Comparison of ENCODE assay signal across 11 mouse cellular contexts in the genomic region with DNA sequence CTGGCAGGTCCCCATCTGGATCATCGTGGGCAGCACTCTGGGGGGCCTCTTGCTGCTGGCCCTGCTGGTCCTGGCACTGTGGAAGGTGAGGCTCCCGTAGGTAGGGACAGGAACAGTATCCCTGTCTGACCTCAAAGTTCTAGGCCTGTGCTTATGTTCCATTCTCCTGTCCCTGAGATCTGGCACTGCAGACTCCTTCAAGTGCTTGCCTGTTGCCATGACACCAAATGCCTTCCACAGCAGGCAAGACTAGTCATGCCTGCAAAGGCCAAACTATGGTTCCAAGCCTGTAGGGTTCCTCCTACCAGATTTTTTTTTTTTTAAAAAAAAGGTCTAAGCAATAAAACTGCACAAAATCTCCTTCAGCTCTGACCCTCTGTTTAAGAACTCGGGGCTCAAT. TPM values are rescaled to one million over a fixed set of nuclear protein-coding genes. Genes with fewer than 3 reads are reported as not detected.
DNase-seq lines count a peak whose midpoint lies in the region; ATAC-seq lines count a peak whose summit lies in the region.
"Had no signal": no experiment of that assay in that cellular context is flagged by ENCODE, and none has a peak within 500 bp of the region (broad histone marks: within the 10 kb centered on the region; RNA-seq: fewer than 3 reads in every experiment).

No protein-coding gene starts in this region.

- WGBS in forebrain, embryonic 14.5 days = 72% methylated on average over 3 of the region's 3 CpGs
- 77% methylated on average over 3 of the region's 3 CpGs for WGBS in forebrain, embryonic 10.5 days

- no peak overlapping the region for H3K4me2 ChIP-seq in forebrain, embryonic 14.5 days (ENCODE audit: low read length)
- H3K4me2 ChIP-seq: embryonic facial prominence, embryonic 13.5 days; heart, embryonic 13.5 days; liver, embryonic 15.5 days had no signal

- no peak overlapping the region for H3K9ac ChIP-seq in forebrain, embryonic 14.5 days (ENCODE audit: low read length)
- H3K9ac ChIP-seq: embryonic facial prominence, embryonic 13.5 days; heart, embryonic 13.5 days; liver, embryonic 15.5 days had no signal

- no peaks in the 10 kb centered on the region for H3K27me3 ChIP-seq in forebrain, embryonic 14.5 days (replicated peaks; ENCODE audit: control insufficient read depth, insufficient read depth, low read length)
- no peaks in the 10 kb centered on the region for H3K27me3 ChIP-seq in forebrain, embryonic 10.5 days (ENCODE audit: poor library complexity, severe bottlenecking)
- H3K27me3 ChIP-seq: embryonic facial prominence, embryonic 13.5 days; heart, embryonic 13.5 days; liver, embryonic 15.5 days had no signal

- no peaks in the 10 kb centered on the region for H3K36me3 ChIP-seq in forebrain, embryonic 14.5 days (ENCODE audit: control insufficient read depth, insufficient read depth, low read length)
- H3K36me3 ChIP-seq in forebrain, embryonic 10.5 days (replicated peaks) = no peaks in the 10 kb centered on the region
- H3K36me3 ChIP-seq: embryonic facial prominence, embryonic 13.5 days; heart, embryonic 13.5 days; liver, embryonic 15.5 days had no signal

- DNase-seq in forebrain, embryonic 14.5 days (ENCODE audit: low spot score) = peak; percentile 39
- no peak for DNase-seq in forebrain, embryonic 10.5 days (ENCODE audit: extremely low spot score, low spot score)
- DNase-seq in lung, adult 18-20 months = peak; percentile 72 to 87
- no peak for DNase-seq in lung, postnatal 4 days
- DNase-seq in kidney, adult 8-10 months = peak; percentile 14 to 36
- peak; percentile 81 for DNase-seq in lung, postnatal 36 days
- DNase-seq in adrenal gland, postnatal 25 days = no peak

- no peaks in the 10 kb centered on the region for H3K9me3 ChIP-seq in forebrain, embryonic 14.5 days (replicated peaks; ENCODE audit: control insufficient read depth, low read length)
- H3K9me3 ChIP-seq in forebrain, embryonic 10.5 days = no peaks in the 10 kb centered on the region
- H3K9me3 ChIP-seq: embryonic facial prominence, embryonic 13.5 days; heart, embryonic 13.5 days; liver, embryonic 15.5 days had no signal

- H3K4me1 ChIP-seq in forebrain, embryonic 14.5 days (ENCODE audit: control insufficient read depth, insufficient read depth, low read length) = peaks cover 15% of the 10 kb centered on the region; the same call in 1 of the 2 replicates
- H3K4me1 ChIP-seq in forebrain, embryonic 10.5 days = peaks cover 31% of the 10 kb centered on the region

- no peak overlapping the region for H3K27ac ChIP-seq in forebrain, embryonic 14.5 days (ENCODE audit: low read depth, low read length)
- H3K27ac ChIP-seq in forebrain, embryonic 10.5 days = no peak overlapping the region
- H3K27ac ChIP-seq: embryonic facial prominence, embryonic 13.5 days; heart, embryonic 13.5 days; liver, embryonic 15.5 days had no signal

- H3K4me3 ChIP-seq in forebrain, embryonic 14.5 days (ENCODE audit: low read depth, low read length) = no peak overlapping the region
- H3K4me3 ChIP-seq in forebrain, embryonic 10.5 days = no peak overlapping the region
- H3K4me3 ChIP-seq: embryonic facial prominence, embryonic 13.5 days; heart, embryonic 13.5 days; liver, embryonic 15.5 days had no signal

- ATAC-seq in forebrain, embryonic 14.5 days = no peak
- no peak for ATAC-seq in monocyte, adult 5-6 weeks (replicated peaks; ENCODE audit: insufficient number of reproducible peaks, low FRiP score, low TSS enrichment, poor library complexity, severe bottlenecking)

RNA-seq across cellular contexts. Expression of a gene that starts 29.8 kb away (rescaled TPM):
- polyA plus RNA-seq in forebrain, embryonic 14.5 days (2014; fragmentation: Nextera tagmentation; extraction: Ambion mirVana) = 57.8 and 60.8 TPM in 2 replicates
- polyA plus RNA-seq in forebrain, embryonic 10.5 days (2016; fragmentation: Nextera tagmentation; extraction: Ambion mirVana) = 33.8 and 35.2 TPM in 2 replicates
- total RNA-seq in monocyte, adult 5-6 weeks (2017) = 17.9 to 19.1 TPM (median 18.0 TPM) in 3 replicates
- 37.8 and 41.2 TPM in 2 replicates for total RNA-seq in adrenal gland, postnatal 25 days (2021)

RNA-seq across cellular contexts. Expression of a gene that starts 56.6 kb away (rescaled TPM):
- 3.8 and 4.9 TPM in 2 replicates for polyA plus RNA-seq in forebrain, embryonic 14.5 days (2014; fragmentation: Nextera tagmentation; extraction: Ambion mirVana)
- polyA plus RNA-seq in forebrain, embryonic 10.5 days (2016; fragmentation: Nextera tagmentation; extraction: Ambion mirVana) = 14.9 and 16.5 TPM in 2 replicates
- total RNA-seq in monocyte, adult 5-6 weeks (2017) = 4.7 to 8.7 TPM (median 6.7 TPM) in 3 replicates
- 19.3 and 22.9 TPM in 2 replicates for total RNA-seq in adrenal gland, postnatal 25 days (2021)

Comparison
In these comparisons a context has a peak if more than half of its experiments do, and no peak if none do; other contexts are left out.
1. DNase-seq: peak in forebrain, embryonic 14.5 days (single experiment), lung, adult 18-20 months (2 of 2), kidney, adult 8-10 months (2 of 2) and lung, postnatal 36 days (single experiment); none in forebrain, embryonic 10.5 days (single experiment), lung, postnatal 4 days (0 of 2) and adrenal gland, postnatal 25 days (single experiment).